Mouse (Mus musculus): ENCODE results near the gene C2cd4d.

DNA sequence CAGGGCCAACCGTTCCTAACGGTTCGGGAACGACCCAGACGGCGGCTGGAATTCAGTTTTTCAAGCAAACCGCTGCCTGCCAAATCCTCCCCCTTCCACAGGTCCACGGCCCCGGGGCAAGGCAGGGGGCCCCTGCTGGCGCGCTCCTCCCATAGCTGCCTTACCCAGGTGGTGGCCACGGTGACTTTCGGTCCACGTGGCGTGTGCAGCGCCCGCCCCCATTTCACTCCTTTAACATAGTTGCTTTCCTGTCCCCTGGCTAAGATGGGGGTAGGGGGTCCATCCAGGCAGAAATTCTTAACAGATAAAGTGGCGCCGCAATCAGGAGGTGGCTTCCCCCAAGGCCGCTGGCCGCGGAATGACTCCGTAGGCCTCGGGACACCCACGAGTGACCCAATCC is 50.3 kb downstream of the C2cd4d start:
- no peak for TF ChIP-seq CTCF (IDR thresholded peaks at IDR 0.05)
- TF ChIP-seq POLR2A (IDR thresholded peaks at IDR 0.05; ENCODE audit: insufficient read depth, low read depth, low read length) = no peak
